Mouse (Mus musculus): ENCODE data around the gene Ibsp.

- TF ChIP-seq POLR2A (IDR thresholded peaks at IDR 0.05; ENCODE audit: low read depth, low read length) (no peak), CTCF (IDR thresholded peaks at IDR 0.05; ENCODE audit: extremely low read depth, insufficient read depth, insufficient read length, insufficient replicate concordance) (no peak)
These were observed 37.0 kb upstream of the Ibsp start for GRCm38 (mm10) chr5:104261908-104262461.
